Mouse (Mus musculus): Measurements from ENCODE around the gene Kng2. TPM values are rescaled to one million over a fixed set of nuclear protein-coding genes. Genes with fewer than 3 reads are reported as not detected.
"Not testable (repeated sequence)": the region's sequence is repeated elsewhere in the genome, so short reads cannot be mapped to it uniquely, and the experiment has no call there.

Kng2 gene
- polyA plus RNA-seq, 1 experiment from 2014 or later, result not detected

DNA sequence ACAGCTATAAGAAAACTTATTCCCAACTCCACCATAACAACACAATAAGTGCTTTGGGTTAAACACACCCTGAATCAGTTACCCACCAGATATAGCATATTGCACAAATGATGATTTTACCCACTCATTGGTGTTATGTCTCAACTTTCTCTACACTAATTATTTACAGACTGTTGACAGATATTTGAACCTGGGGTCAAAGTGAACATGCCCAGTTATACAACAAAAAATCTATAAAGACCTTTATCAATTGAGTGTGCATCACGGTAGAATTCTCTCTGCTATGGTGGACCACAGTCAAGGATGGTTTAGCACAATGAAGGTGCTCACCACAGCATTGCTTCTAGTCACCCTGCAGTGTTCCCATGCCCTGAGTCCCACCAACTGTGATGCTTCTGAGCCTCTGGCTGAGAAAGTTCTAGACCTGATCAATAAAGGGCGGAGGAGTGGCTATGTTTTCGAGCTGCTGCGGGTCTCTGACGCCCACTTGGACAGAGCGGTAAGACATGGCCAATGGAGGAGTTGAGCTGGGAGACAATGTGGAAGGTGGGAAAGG lies 78.4 kb downstream of the Kng2 start, which contains the start of gene Hrg:
TSS of gene Hrg (plus strand) at position 233 of the 556 bp plus-strand sequence.
- no peaks in the 10 kb centered on the region for H3K36me3 ChIP-seq
- H3K4me3 ChIP-seq, result no peak within 1 kb of the TSS
- no peaks in the 10 kb centered on the region for H3K27me3 ChIP-seq
- no peak within 1 kb of the TSS for H3K27ac ChIP-seq (replicated peaks)
- no peaks in the 10 kb centered on the region for H3K9me3 ChIP-seq
- no peak for ATAC-seq (replicated peaks)
- H3K4me2 ChIP-seq (replicated peaks), result no peak within 1 kb of the TSS
- H3K4me1 ChIP-seq, result no peaks in the 10 kb centered on the region
- WGBS, result 91% methylated on average over 6 of the region's 6 CpGs
- H3K9ac ChIP-seq (replicated peaks), result no peak within 1 kb of the TSS

GRCm38 (mm10) chr16:22947371-22947770 lies 81.9 kb downstream of the Kng2 start:
- no peak overlapping the region for H3K9ac ChIP-seq (replicated peaks)
- H3K4me2 ChIP-seq (replicated peaks), result no peak overlapping the region
- no peak overlapping the region for H3K27ac ChIP-seq (replicated peaks)
- H3K4me3 ChIP-seq, result no peak overlapping the region
- H3K9me3 ChIP-seq, result no peaks in the 10 kb centered on the region
- ATAC-seq (replicated peaks), result no peak
- WGBS, result 85% methylated on average over 2 of the region's 2 CpGs
- H3K27me3 ChIP-seq, result no peaks in the 10 kb centered on the region
- H3K36me3 ChIP-seq, result no peaks in the 10 kb centered on the region
- no peaks in the 10 kb centered on the region for H3K4me1 ChIP-seq

- not testable (repeated sequence) for H3K9ac ChIP-seq (replicated peaks); H3K4me3 ChIP-seq; H3K4me2 ChIP-seq (replicated peaks); H3K4me1 ChIP-seq; H3K27me3 ChIP-seq; H3K36me3 ChIP-seq; ATAC-seq (replicated peaks); H3K9me3 ChIP-seq; H3K27ac ChIP-seq (replicated peaks)
Measured at GRCm38 (mm10) chr16:22941825-22942476, 87.3 kb downstream of the Kng2 start.

- Histone ChIP-seq H3K36me3 (no peaks in the 10 kb centered on the region), H3K4me2 (replicated peaks) (no peak overlapping the region), H3K27ac (replicated peaks) (no peak overlapping the region), H3K4me1 (no peaks in the 10 kb centered on the region), H3K9me3 (no peaks in the 10 kb centered on the region), H3K27me3 (no peaks in the 10 kb centered on the region), H3K9ac (replicated peaks) (no peak overlapping the region), H3K4me3 (no peak overlapping the region)
- 88% methylated on average over 8 of the region's 8 CpGs for WGBS
- ATAC-seq (replicated peaks), result no peak
Measured at GRCm38 (mm10) chr16:22939120-22939695, 90.1 kb downstream of the Kng2 start.

GRCm38 (mm10) chr16:22938541-22938940 lies 90.7 kb downstream of the Kng2 start:
- H3K27me3 ChIP-seq, result no peaks in the 10 kb centered on the region
- H3K36me3 ChIP-seq, result no peaks in the 10 kb centered on the region
- H3K4me2 ChIP-seq (replicated peaks), result no peak overlapping the region
- no peaks in the 10 kb centered on the region for H3K4me1 ChIP-seq
- H3K9ac ChIP-seq (replicated peaks), result no peak overlapping the region
- no peak for ATAC-seq (replicated peaks)
- no peaks in the 10 kb centered on the region for H3K9me3 ChIP-seq
- H3K27ac ChIP-seq (replicated peaks), result no peak overlapping the region
- H3K4me3 ChIP-seq, result no peak overlapping the region
- WGBS, result 81% methylated on average over 2 of the region's 2 CpGs

GRCm38 (mm10) chr16:22937631-22938030 lies 91.7 kb downstream of the Kng2 start:
- Histone ChIP-seq H3K27me3 (no peaks in the 10 kb centered on the region), H3K4me3 (no peak overlapping the region), H3K4me1 (no peaks in the 10 kb centered on the region), H3K27ac (replicated peaks) (no peak overlapping the region), H3K9ac (replicated peaks) (no peak overlapping the region), H3K36me3 (no peaks in the 10 kb centered on the region), H3K9me3 (no peaks in the 10 kb centered on the region), H3K4me2 (replicated peaks) (no peak overlapping the region)
- WGBS, result 88% methylated on average over 12 of the region's 12 CpGs
- no peak for ATAC-seq (replicated peaks)

Other genes with a start within 250 kb of the Kng2 start
- not detected in 2 replicates for gene Crygs, start 217.9 kb downstream of the Kng2 start, polyA plus RNA-seq (2015; fragmentation: Nextera tagmentation; extraction: Ambion mirVana)
- gene Tbccd1, start 171.8 kb downstream of the Kng2 start, polyA plus RNA-seq (2015; fragmentation: Nextera tagmentation; extraction: Ambion mirVana), result 22.5 and 23.1 TPM in 2 replicates
- gene Dnajb11, start 171.6 kb downstream of the Kng2 start, polyA plus RNA-seq (2015; fragmentation: Nextera tagmentation; extraction: Ambion mirVana), result 84.9 and 85.2 TPM in 2 replicates
- gene Ahsg, start 138.2 kb downstream of the Kng2 start, polyA plus RNA-seq (2015; fragmentation: Nextera tagmentation; extraction: Ambion mirVana), result 1.2 TPM in 1 of 2 replicates, not detected in the other
- not detected in 2 replicates for gene Fetub, start 111.1 kb downstream of the Kng2 start, polyA plus RNA-seq (2015; fragmentation: Nextera tagmentation; extraction: Ambion mirVana)
- not detected in 2 replicates for gene Hrg, start 78.4 kb downstream of the Kng2 start, polyA plus RNA-seq (2015; fragmentation: Nextera tagmentation; extraction: Ambion mirVana)
- gene Kng1, start 28.4 kb upstream of the Kng2 start, polyA plus RNA-seq (2015; fragmentation: Nextera tagmentation; extraction: Ambion mirVana), result 0.80 TPM in 1 of 2 replicates, not detected in the other
- gene Eif4a2, start 78.0 kb upstream of the Kng2 start, polyA plus RNA-seq (2015; fragmentation: Nextera tagmentation; extraction: Ambion mirVana), result 338 and 359 TPM in 2 replicates
- 71.7 and 87.2 TPM in 2 replicates for gene Rfc4, start 98.3 kb upstream of the Kng2 start, polyA plus RNA-seq (2015; fragmentation: Nextera tagmentation; extraction: Ambion mirVana)
- not detected in 2 replicates for gene Adipoq, start 117.1 kb upstream of the Kng2 start, polyA plus RNA-seq (2015; fragmentation: Nextera tagmentation; extraction: Ambion mirVana)
- 53.8 and 55.9 TPM in 2 replicates for gene St6gal1, start 195.3 kb upstream of the Kng2 start, polyA plus RNA-seq (2015; fragmentation: Nextera tagmentation; extraction: Ambion mirVana)